Mouse (Mus musculus) liver, embryonic 12.5 days (tissue): ENCODE data around the gene Pnpla1. TPM values are rescaled to one million over a fixed set of nuclear protein-coding genes. Genes with fewer than 3 reads are reported as not detected.
"Not testable (repeated sequence)": the region's sequence is repeated elsewhere in the genome, so short reads cannot be mapped to it uniquely, and the experiment has no call there.

ENCODE experiments used
- ATAC-seq: fragments of 200-750 bp; cut with Nextera tagmentation; 2 replicates; pipeline ENCODE4 v1.8.0; 2017; ENCODE audit warnings: moderate number of reproducible peaks, mild to moderate bottlenecking, moderate library complexity
- H3K27ac ChIP-seq: fragments of 300-500 bp; sonication (generic); 2 replicates; pipeline ENCODE4 v1.5.1; 2016; ENCODE audit warnings: mild to moderate bottlenecking
- H3K27me3 ChIP-seq: fragments of 300-500 bp; sonication (generic); replicated peaks from 2 replicates; pipeline ENCODE4 v1.6.1; 2016; ENCODE audit warnings: mild to moderate bottlenecking, moderate library complexity
- H3K36me3 ChIP-seq: fragments of 300-500 bp; sonication (generic); 2 replicates; pipeline ENCODE4 v1.6.1; 2016; ENCODE audit warnings: mild to moderate bottlenecking, moderate library complexity
- H3K4me1 ChIP-seq: fragments of 300-500 bp; sonication (generic); 2 replicates; pipeline ENCODE4 v1.6.1; 2016
- H3K4me2 ChIP-seq: fragments of 300-500 bp; sonication (generic); 2 replicates; pipeline ENCODE4 v1.6.1; 2016; ENCODE audit warnings: mild to moderate bottlenecking, moderate library complexity
- H3K4me3 ChIP-seq: fragments of 300-500 bp; sonication (generic); 2 replicates; pipeline ENCODE4 v1.5.1; 2016; ENCODE audit warnings: mild to moderate bottlenecking, moderate library complexity
- H3K9ac ChIP-seq: fragments of 300-500 bp; sonication (generic); 2 replicates; pipeline ENCODE4 v1.6.1; 2016; ENCODE audit warnings: mild to moderate bottlenecking, moderate library complexity
- H3K9me3 ChIP-seq: fragments of 300-500 bp; sonication (generic); replicated peaks from 2 replicates; pipeline ENCODE4 v1.6.1; 2016; ENCODE audit warnings: mild to moderate bottlenecking, moderate library complexity
- WGBS: fragments of 180-500 bp; shearing (Covaris S2); methylation state at CpG from one replicate; pipeline ENCODE4 v1.1.7; 2016; ENCODE audit not compliant: insufficient replicate concordance; 5-methylcytosine and 5-hydroxymethylcytosine counted together
- polyA plus RNA-seq: library from polyadenylated mRNA; unstranded; fragments of >200 nt; fragmentation: Nextera tagmentation; extraction: Ambion mirVana; gene quantifications from 2 replicates; pipeline ENCODE4 v1.2.1, GENCODE M21; 2016

Pnpla1 gene
- polyA plus RNA-seq, 1 experiment from 2014 or later, result not detected

DNA sequence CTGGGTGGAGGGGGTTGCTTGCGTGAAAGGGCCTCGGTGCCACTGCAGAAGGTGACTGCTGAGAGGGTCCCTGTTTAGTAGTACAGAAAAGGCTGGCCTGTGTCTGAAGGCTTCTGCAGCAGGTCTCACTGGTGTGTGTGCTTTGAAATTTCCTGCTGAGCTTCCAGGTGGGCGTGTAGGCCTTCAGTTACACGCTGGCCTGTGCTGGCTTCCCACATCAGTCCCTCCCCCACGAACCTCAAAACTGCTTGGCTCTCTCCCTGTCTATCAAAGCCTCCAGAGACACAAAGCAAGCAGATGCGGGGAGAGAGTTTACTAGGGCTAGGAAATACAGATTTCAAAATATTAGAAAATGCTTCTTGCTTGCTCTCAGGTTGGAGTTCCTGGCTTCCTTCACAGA, 33.3 kb upstream of the Pnpla1 start:
- Histone ChIP-seq H3K9ac (peak overlapping the region; percentile 81), H3K27me3 (no peaks in the 10 kb centered on the region), H3K4me3 (peak overlapping the region; percentile 56), H3K27ac (peak overlapping the region; percentile 98), H3K36me3 (peaks cover 100% of the 10 kb centered on the region), H3K4me1 (peaks cover 97% of the 10 kb centered on the region), H3K9me3 (no peaks in the 10 kb centered on the region), H3K4me2 (peak overlapping the region; percentile 73)
- WGBS, result 58% methylated on average over 6 of the region's 6 CpGs
- ATAC-seq, result no peak

DNA sequence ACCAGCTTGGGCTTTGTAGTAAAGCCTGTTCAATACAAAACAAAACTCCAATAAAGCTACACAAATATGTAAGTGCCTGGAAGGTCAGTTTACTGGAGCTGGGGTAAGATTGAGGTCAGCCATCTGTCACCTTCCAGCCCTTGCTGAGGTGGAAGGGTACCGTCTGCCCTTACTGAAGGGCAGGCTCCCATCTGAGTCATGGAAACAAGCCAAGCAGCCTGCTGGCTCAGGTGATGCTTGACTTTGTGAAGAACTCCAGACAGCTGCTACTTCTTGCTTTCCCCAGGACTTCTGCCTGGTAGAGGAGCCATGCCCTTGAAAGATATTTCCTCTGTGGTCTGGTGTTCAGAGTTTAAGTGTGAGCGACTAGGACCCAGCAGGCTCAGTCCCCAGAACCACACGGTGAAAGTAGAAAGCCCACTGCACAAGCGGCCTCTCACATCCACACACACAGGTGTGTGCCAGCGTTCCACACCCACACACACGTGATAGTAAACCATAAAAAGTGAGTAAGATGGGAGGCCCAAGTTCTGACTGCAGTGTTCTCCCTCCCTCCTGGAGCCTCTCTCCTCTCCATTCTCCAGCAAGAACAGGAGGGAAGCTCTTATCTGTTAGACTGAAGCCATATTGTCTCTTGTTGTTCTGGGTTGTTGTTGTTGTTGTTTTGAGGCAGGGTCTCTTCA, 32.7 kb upstream of the Pnpla1 start:
- Histone ChIP-seq H3K27me3 (no peaks in the 10 kb centered on the region), H3K9me3 (no peaks in the 10 kb centered on the region), H3K4me1 (peaks cover 98% of the 10 kb centered on the region), H3K4me3 (peak overlapping the region; percentile 56), H3K27ac (peak overlapping the region; percentile 98), H3K36me3 (peaks cover 100% of the 10 kb centered on the region), H3K9ac (peak overlapping the region; percentile 81), H3K4me2 (peak overlapping the region; percentile 73)
- WGBS, result 82% methylated on average over 6 of the region's 6 CpGs
- ATAC-seq, result no peak

DNA sequence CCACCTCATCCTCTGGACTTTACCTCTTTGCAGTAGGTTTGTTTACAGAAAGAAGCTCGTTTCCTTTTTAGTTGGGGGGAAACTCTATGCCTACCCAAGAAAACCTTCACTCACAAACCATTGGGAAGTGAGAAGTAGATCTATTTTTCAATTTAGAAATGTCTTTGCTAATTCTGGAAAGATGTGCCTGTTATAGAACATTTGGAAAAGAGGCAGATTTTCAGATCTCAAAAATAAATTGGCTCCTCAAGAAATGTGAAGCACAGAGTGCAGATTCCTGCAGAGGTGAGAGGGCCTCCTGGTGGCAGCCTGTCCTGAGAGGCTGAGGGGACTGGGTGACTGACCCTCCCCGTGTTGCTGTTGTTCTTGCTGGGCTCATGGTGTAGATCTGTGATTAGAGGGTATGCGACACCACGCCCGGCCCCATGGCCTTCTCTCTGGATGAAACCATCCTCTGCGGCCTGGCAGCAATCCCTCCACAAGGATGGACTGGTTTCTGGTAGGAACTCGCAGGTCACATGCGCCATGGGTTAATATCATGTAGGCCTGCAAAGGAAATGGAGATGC, 30.5 kb upstream of the Pnpla1 start:
- Histone ChIP-seq H3K9me3 (no peaks in the 10 kb centered on the region), H3K4me3 (peak overlapping the region; percentile 56), H3K9ac (peak overlapping the region; percentile 81), H3K27ac (peak overlapping the region; percentile 98), H3K4me1 (peaks cover 98% of the 10 kb centered on the region), H3K27me3 (no peaks in the 10 kb centered on the region), H3K36me3 (peaks cover 100% of the 10 kb centered on the region), H3K4me2 (peak overlapping the region; percentile 73)
- WGBS, result 69% methylated on average over 8 of the region's 8 CpGs
- no peak for ATAC-seq

DNA sequence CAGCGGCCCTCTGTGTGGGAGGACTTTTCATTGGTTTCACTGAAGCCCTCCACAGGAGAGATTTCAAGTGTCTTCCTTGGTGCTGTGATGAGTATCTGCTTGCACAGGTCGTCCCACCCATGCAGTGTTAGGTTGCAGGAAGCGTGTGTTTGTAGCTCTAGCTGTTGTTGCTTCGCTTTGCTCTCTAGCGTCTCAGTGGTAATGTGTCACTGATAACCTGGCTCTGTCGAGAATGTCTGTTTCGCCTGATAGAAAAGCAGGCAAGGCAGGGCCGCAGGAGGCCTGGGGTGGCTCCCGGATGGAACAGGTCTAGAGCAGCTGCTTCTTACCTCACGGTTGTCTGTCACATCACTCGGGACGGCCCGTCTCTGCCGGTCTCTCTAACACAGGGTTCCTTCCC, 29.1 kb upstream of the Pnpla1 start:
- peak; percentile 88 for ATAC-seq
- Histone ChIP-seq H3K36me3 (peaks cover 100% of the 10 kb centered on the region), H3K4me1 (peaks cover 100% of the 10 kb centered on the region), H3K4me2 (peak overlapping the region; percentile 73), H3K27me3 (no peaks in the 10 kb centered on the region), H3K9ac (peak overlapping the region; percentile 81), H3K27ac (peak overlapping the region; percentile 98), H3K9me3 (no peaks in the 10 kb centered on the region), H3K4me3 (peak overlapping the region; percentile 56)
- 28% methylated on average over 14 of the region's 14 CpGs for WGBS

DNA sequence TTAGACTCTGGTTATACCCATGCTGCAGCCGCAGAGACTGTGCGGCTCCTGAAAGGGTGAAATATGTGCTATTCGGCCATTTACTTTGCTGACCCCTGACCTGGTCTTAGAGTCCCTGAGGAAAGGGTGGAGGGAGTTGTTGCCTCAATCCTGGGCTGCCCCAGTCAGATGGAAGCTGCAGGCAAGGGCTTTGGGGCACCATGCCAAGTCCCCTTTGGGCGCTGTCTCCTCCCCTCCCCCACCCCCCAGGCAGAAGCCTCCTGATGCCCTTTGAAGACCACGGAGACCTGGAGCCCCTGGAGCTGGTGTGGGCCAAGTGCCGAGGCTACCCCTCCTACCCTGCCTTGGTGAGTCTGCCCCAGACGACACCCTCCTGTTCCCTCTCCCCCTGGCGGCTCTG, 27.1 kb upstream of the Pnpla1 start:
- no peaks in the 10 kb centered on the region for H3K27me3 ChIP-seq
- H3K4me3 ChIP-seq, result no peak overlapping the region
- 74% methylated on average over 8 of the region's 8 CpGs for WGBS
- H3K4me2 ChIP-seq, result peak overlapping the region; percentile 73
- H3K4me1 ChIP-seq, result peaks cover 96% of the 10 kb centered on the region
- no peaks in the 10 kb centered on the region for H3K9me3 ChIP-seq
- H3K36me3 ChIP-seq, result peaks cover 100% of the 10 kb centered on the region
- ATAC-seq, result no peak
- peak overlapping the region; percentile 81 for H3K9ac ChIP-seq
- peak overlapping the region; percentile 98 for H3K27ac ChIP-seq

DNA sequence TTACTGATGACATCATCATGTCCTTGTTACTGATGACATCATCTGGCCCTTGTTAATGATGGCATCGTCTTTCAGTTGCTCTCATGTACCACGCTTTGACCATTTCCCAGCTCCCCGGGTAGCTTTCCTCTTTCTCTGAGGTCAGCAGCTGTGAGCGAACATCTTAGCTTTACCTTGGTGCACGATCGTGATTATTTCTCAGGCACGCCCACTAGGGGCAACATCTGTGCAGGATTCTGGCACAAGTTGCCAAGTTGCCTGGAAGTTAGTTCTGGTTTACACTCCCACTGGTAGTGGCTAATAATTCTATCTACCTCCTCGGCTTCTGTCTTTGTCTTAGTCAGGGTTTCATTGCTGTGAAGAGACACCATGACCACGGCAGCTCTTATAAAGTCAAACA, 26.2 kb upstream of the Pnpla1 start:
- WGBS, result 83% methylated on average over 9 of the region's 9 CpGs
- Histone ChIP-seq H3K4me1 (peaks cover 96% of the 10 kb centered on the region), H3K27me3 (no peaks in the 10 kb centered on the region), H3K9ac (peak overlapping the region; percentile 70), H3K4me3 (no peak overlapping the region), H3K9me3 (no peaks in the 10 kb centered on the region), H3K27ac (peak overlapping the region; percentile 98), H3K4me2 (peak overlapping the region; percentile 73), H3K36me3 (peaks cover 100% of the 10 kb centered on the region)
- no peak for ATAC-seq

DNA sequence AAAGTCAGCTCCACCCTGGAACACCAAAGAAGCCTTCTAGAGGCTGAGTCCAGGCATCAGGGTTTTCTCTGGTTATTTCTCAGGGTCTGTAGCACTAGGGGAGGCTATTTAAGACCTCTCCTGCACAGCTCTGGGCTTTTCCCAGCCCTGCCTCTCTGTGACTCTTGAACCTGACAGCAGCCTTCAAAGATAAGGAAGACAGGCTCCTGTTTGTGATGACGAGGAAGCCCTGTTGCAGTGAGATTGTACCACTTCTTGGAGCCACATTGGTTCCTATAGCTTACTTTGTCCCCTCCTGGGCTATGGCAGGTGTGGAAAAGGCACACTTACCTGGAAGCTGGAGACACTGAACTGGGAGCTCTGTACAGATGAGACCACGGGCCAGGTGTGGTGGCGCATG, 25.3 kb upstream of the Pnpla1 start:
- H3K9ac ChIP-seq, result peak overlapping the region; percentile 70
- H3K4me1 ChIP-seq, result peaks cover 96% of the 10 kb centered on the region
- H3K36me3 ChIP-seq, result peaks cover 100% of the 10 kb centered on the region
- peak overlapping the region; percentile 98 for H3K27ac ChIP-seq
- H3K4me2 ChIP-seq, result peak overlapping the region; percentile 73
- peak; percentile 79 for ATAC-seq
- no peaks in the 10 kb centered on the region for H3K27me3 ChIP-seq
- 53% methylated on average over 3 of the region's 3 CpGs for WGBS
- peak overlapping the region; percentile 6; the same call in 1 of the 2 replicates for H3K4me3 ChIP-seq
- no peaks in the 10 kb centered on the region for H3K9me3 ChIP-seq

DNA sequence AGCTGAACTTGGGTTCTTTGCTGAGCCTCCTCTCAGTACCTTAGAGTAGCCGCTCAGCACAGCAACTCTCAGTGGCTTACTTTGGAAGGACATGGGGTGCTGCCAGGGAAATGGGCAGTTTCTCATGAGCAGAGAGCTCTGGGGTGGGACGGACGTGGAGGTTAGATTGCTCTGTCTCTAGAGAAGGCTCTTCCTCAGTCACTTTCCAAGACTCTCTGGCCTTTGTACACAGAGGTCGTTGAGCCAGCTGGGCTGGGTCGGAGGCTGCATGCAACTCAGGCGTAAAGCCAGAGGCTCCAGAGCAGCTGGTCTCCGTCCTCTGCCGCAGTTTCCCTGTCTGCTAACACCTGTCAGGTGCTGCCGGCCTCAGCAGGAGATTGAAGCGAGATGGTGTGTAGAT, 23.5 kb upstream of the Pnpla1 start:
- no peak for ATAC-seq
- peaks cover 100% of the 10 kb centered on the region for H3K36me3 ChIP-seq
- no peak overlapping the region for H3K4me3 ChIP-seq
- 88% methylated on average over 10 of the region's 10 CpGs for WGBS
- H3K27ac ChIP-seq, result peak overlapping the region; percentile 68
- H3K27me3 ChIP-seq, result no peaks in the 10 kb centered on the region
- H3K4me1 ChIP-seq, result peaks cover 82% of the 10 kb centered on the region
- H3K4me2 ChIP-seq, result no peak overlapping the region
- 0 out of 2 replicates have a peak, but pooled peaks cover 4% of the 10 kb centered on the region for H3K9me3 ChIP-seq
- peak overlapping the region; percentile 7; the same call in 1 of the 2 replicates for H3K9ac ChIP-seq

DNA sequence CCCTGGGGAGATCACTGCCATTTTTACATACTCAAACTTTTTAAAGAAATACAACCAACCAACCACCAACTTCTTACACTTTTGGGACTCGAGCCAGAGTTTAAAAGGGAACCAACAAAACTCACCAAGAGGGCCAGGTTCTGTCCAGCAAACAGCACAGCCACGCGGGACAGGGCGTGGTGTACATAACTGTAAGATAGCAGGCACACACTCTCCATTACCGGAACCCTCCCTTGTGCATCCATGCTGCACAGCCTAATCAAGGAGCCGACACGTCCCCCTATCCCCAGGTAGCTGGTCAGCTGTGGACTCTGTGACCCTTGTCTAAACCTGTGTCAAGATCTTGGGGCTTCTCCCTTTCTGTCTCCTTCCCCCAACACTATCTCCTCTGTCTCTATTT, 20.4 kb upstream of the Pnpla1 start:
- Histone ChIP-seq H3K36me3 (peaks cover 92% of the 10 kb centered on the region), H3K4me1 (peaks cover 50% of the 10 kb centered on the region), H3K27ac (peak overlapping the region; percentile 65), H3K9me3 (peaks cover 12% of the 10 kb centered on the region; the same call in 1 of the 2 replicates), H3K27me3 (no peaks in the 10 kb centered on the region), H3K9ac (no peak overlapping the region), H3K4me2 (no peak overlapping the region), H3K4me3 (no peak overlapping the region)
- ATAC-seq, result peak; percentile 53; the same call in 1 of the 2 replicates
- 51% methylated on average over 7 of the region's 7 CpGs for WGBS

DNA sequence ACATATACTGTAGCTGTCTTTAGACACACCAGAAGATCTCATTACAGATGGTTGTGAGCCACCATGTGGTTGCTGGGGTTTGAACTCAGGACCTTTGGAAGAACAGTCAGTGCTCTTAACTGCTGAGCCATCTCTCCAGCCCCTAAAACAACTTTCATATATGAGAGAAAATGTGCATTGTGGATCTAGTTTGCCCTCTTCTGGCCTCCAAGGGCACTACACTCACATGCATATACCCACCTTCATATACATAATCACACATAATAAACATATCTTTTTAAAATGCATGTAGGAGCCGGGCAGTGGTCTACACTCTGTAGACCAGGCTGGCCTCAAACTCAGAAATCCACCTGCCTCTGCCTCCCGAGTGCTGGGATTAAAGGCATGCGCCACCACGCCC, 16.3 kb upstream of the Pnpla1 start:
- not testable (repeated sequence) for H3K27me3 ChIP-seq, H3K9ac ChIP-seq, H3K4me2 ChIP-seq, H3K27ac ChIP-seq, H3K4me3 ChIP-seq, ATAC-seq
- Histone ChIP-seq H3K36me3 (peaks cover 51% of the 10 kb centered on the region), H3K4me1 (peaks cover 27% of the 10 kb centered on the region), H3K9me3 (peaks cover 12% of the 10 kb centered on the region; the same call in 1 of the 2 replicates)
- WGBS, result 92% methylated on average over 4 of the region's 4 CpGs

DNA sequence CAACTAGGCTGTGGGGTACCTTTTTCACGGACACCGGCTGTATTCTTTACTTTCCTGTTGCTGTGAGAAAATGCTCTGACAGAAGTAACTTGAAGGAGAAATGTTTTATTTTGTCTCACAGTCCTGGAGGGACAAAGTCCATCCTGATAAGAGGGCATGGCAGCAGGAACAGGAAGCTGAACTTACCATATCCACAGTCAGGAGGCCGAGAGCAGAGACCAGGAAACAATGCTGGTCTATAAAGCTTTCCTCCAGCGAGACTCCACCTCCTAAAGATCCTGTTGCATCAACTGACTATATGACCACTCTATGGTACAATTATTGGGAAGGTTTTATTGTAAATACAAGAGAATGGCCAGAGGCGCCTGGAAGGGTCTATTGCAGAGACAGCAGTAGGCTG, 14.5 kb upstream of the Pnpla1 start:
- Histone ChIP-seq H3K36me3 (peaks cover 34% of the 10 kb centered on the region), H3K4me2 (no peak overlapping the region), H3K9me3 (peaks cover 12% of the 10 kb centered on the region; the same call in 1 of the 2 replicates), H3K27me3 (no peaks in the 10 kb centered on the region), H3K4me1 (peaks cover 26% of the 10 kb centered on the region), H3K4me3 (no peak overlapping the region), H3K27ac (no peak overlapping the region), H3K9ac (no peak overlapping the region)
- WGBS, result 70% methylated on average over 5 of the region's 5 CpGs
- no peak for ATAC-seq

DNA sequence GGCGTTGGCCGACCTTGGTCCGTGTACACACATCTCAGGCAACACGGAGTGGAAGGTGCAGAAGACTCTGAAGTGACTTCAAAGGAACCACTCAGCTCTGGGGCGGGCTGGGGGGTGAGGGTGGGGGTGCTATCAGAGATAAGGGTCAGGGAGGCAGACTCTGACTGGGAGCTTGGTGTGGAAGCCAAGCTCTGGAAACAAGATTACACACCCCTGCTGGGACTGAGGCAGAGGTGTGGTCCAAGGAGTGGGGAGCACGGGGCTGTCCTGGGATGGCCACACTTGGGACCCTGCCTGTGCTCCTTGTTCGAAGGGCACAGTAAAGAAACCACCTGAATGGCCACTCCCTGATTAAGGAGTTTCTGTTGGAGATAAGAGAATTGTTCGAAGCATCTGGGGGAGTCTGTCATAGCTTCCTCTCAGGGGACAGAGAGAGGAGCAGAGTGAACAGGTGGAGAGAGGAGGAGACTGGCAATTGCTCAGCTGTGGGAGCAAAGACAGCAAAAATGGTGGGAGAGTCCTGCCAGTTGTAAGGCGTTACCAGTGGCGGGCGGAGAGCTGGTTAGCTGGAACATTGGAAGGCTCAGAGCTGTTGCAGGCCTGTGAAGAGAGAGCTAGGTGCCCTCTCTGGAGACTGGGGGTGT, 11.1 kb upstream of the Pnpla1 start:
- Histone ChIP-seq H3K27ac (peak overlapping the region; percentile 18; the same call in 1 of the 2 replicates), H3K4me3 (no peak overlapping the region)

More for the DNA sequence above, 11.1 kb upstream of the Pnpla1 start:
- H3K4me1 ChIP-seq, result peaks cover 26% of the 10 kb centered on the region
- H3K36me3 ChIP-seq, result 0 out of 2 replicates have a peak, but pooled peaks cover under 1% of the 10 kb centered on the region
- H3K9me3 ChIP-seq, result 0 out of 2 replicates have a peak, but pooled peaks cover under 1% of the 10 kb centered on the region
- ATAC-seq, result peak; percentile 84
- WGBS, result 21% methylated on average over 11 of the region's 11 CpGs
- H3K9ac ChIP-seq, result peak overlapping the region; percentile 42
- H3K4me2 ChIP-seq, result peak overlapping the region; percentile 49
- H3K27me3 ChIP-seq, result no peaks in the 10 kb centered on the region
